Comparison of ENCODE assay signal across 9 mouse cellular contexts in the genomic region with DNA sequence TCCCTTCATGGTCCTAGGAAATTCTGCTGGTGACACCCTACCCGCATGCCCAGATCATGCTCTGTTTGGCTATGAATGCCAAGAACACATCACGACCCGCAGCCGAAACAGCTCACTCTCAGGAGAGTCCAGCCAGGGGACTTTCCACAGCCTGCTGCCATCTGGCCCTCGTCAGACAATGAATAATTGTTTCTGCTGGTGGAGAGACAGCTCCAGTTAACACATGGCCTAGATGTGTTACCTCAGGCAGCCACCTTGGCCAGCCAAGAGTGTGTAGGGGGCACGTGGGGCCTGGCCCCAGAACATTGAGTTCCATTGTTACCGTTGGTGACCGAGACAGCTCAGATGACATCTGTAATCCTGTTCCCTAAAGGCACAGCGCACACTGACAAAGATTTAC.
DNase-seq lines count a peak whose midpoint lies in the region; ATAC-seq lines count a peak whose summit lies in the region.
"Had no signal": no experiment of that assay in that cellular context is flagged by ENCODE, and none has a peak within 500 bp of the region (broad histone marks: within the 10 kb centered on the region; RNA-seq: fewer than 3 reads in every experiment).

No protein-coding gene starts in this region.

- 54% methylated on average over 9 of the region's 9 CpGs for WGBS in hindbrain, embryonic 10.5 days

- no peak overlapping the region for H3K4me3 ChIP-seq in hindbrain, embryonic 10.5 days
- H3K4me3 ChIP-seq: limb, embryonic 12.5 days had no signal

- no peaks in the 10 kb centered on the region for H3K9me3 ChIP-seq in hindbrain, embryonic 10.5 days

- H3K27ac ChIP-seq in hindbrain, embryonic 10.5 days: no peak overlapping the region; the same call in none of the 2 replicates

- H3K27me3 ChIP-seq in hindbrain, embryonic 10.5 days (ENCODE audit: insufficient read depth, poor library complexity, severe bottlenecking): no peaks in the 10 kb centered on the region
- H3K27me3 ChIP-seq: limb, embryonic 12.5 days had no signal

- H3K4me1 ChIP-seq in hindbrain, embryonic 10.5 days (replicated peaks): peaks cover 21% of the 10 kb centered on the region; the same call in 1 of the 2 replicates

- no peak for ATAC-seq in frontal cortex, adult (ENCODE audit: low TSS enrichment)

- DNase-seq in frontal cortex, adult 2 months (ENCODE audit: extremely low spot score in 1 of 2, low spot score in 1 of 2): peak; percentile 14 to 33
- peak; percentile 10 for DNase-seq in 3134 (ENCODE audit: extremely low read depth, insufficient read length, low spot score)
- DNase-seq in embryo, embryonic 10 days (ENCODE audit: low spot score): peak; percentile 50
- peak; percentile 36 for DNase-seq in hindbrain, embryonic 10.5 days (ENCODE audit: low spot score)
- DNase-seq in lung, postnatal 25 days (ENCODE audit: low spot score): peak; percentile 53
- DNase-seq in thymus, postnatal 0 days (ENCODE audit: low spot score): no peak
- no peak for DNase-seq in frontal cortex, postnatal 14 days (ENCODE audit: low spot score in 2 of 2)

- H3K36me3 ChIP-seq in hindbrain, embryonic 10.5 days: no peaks in the 10 kb centered on the region
- H3K36me3 ChIP-seq: limb, embryonic 12.5 days had no signal

Comparison
In these comparisons a context has a peak if more than half of its experiments do, and no peak if none do; other contexts are left out.
1. DNase-seq: peak in frontal cortex, adult 2 months (2 of 2), 3134 (single experiment), embryo, embryonic 10 days (single experiment), hindbrain, embryonic 10.5 days (single experiment) and lung, postnatal 25 days (single experiment); none in thymus, postnatal 0 days (single experiment) and frontal cortex, postnatal 14 days (0 of 2).